Mouse (Mus musculus): ENCODE data around the gene Zfp949. TPM values are rescaled to one million over a fixed set of nuclear protein-coding genes. Genes with fewer than 3 reads are reported as not detected.

Gene Zfp949
- polyA plus RNA-seq, 1 experiment, result 2.0 TPM

DNA sequence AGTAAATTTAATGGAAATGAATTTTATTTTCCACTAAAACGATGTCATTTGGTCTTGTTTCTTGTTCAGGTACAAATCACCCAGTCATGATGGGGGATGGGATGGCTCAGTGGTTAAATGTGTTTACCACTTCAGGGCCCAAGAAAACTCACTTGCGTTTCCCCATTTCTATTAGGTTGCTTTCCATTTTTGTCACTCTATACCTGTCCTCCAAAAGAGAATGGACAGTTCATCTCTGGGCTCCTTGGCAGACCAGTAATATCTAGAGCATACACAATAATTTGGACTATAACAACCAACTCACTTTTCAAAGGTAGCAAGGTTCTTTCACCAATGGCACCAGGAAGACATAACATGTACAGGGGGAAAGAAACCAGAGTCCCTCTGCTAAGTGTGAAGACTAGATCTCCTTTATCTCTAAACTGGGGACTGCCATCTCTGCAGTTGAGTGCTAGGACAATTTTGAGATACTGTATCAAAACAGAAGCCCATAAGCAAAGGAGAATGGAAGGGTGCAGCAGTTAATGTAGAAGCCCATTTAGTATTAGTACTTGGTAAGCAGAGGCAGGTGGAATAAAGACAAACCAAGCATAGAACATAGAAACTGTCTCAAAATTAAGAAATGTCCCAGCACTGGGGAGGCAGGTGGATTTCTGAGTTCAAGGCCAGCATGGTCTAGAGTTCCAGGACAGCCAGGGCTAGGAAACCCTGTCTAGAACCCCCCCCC is 27.5 kb upstream of the Zfp949 start:
- no peak overlapping the region for H3K4me3 ChIP-seq (ENCODE audit: low read depth, low read length)
- WGBS, result 52% methylated on average over 2 of the region's 2 CpGs
- TF ChIP-seq CTCF (IDR thresholded peaks at IDR 0.05; ENCODE audit: extremely low read depth, insufficient read length, insufficient replicate concordance, low read depth, low read length) (no peak), POLR2A (IDR thresholded peaks at IDR 0.05; ENCODE audit: low read depth, low read length) (no peak)

DNA sequence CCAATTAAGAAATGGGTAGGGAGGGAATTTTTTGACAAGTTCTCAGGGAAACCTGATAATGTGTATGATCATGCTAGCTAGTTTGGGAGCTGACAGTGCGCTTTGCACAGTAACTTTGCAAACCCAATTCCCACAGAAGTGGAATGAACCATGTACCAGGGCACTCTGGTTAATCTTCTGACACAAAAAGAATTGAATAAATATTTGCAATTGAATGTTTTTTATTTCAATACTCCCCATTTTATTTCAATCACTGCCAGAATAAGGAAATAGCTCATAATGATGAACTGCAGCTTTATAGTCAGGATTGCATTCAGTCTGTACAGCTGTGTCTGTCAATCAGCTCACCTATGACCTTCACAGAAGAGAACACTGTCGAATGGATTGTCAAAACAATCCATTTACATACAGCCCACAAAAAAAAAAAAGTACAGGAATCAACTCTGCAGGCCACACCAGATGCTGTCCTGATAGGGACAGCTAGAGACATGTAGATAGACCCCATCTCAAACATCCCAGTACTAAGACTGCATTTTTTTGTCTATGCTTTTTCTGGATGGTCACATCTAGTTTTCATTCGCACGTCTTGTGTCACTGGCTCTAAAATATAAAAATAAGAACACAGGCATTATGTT is 26.9 kb upstream of the Zfp949 start:
- no peak overlapping the region for H3K4me3 ChIP-seq (ENCODE audit: low read depth, low read length)
- H3K27ac ChIP-seq (ENCODE audit: insufficient read depth, low read depth, low read length), result no peak overlapping the region
- TF ChIP-seq CTCF (IDR thresholded peaks at IDR 0.05; ENCODE audit: extremely low read depth, insufficient read length, insufficient replicate concordance, low read depth, low read length) (no peak), POLR2A (IDR thresholded peaks at IDR 0.05; ENCODE audit: low read depth, low read length) (no peak)
- peaks cover 6% of the 10 kb centered on the region for H3K36me3 ChIP-seq (ENCODE audit: control insufficient read depth, insufficient read depth, low read length)
- H3K4me1 ChIP-seq (ENCODE audit: control insufficient read depth, insufficient read depth, insufficient read length, low read length), result no peaks in the 10 kb centered on the region; the same call in 1 of the 2 replicates
- H3K27me3 ChIP-seq (ENCODE audit: control insufficient read depth, insufficient read depth, low read length), result no peaks in the 10 kb centered on the region
- WGBS, result 36% methylated on average over 4 of the region's 4 CpGs

More for the DNA sequence above, 27.5 kb upstream of the Zfp949 start:
- no peaks in the 10 kb centered on the region; the same call in 1 of the 2 replicates for H3K4me1 ChIP-seq (ENCODE audit: control insufficient read depth, insufficient read depth, insufficient read length, low read length)
- no peaks in the 10 kb centered on the region for H3K27me3 ChIP-seq (ENCODE audit: control insufficient read depth, insufficient read depth, low read length)
- H3K36me3 ChIP-seq (ENCODE audit: control insufficient read depth, insufficient read depth, low read length), result peaks cover 6% of the 10 kb centered on the region
- H3K27ac ChIP-seq (ENCODE audit: insufficient read depth, low read depth, low read length), result no peak overlapping the region

DNA sequence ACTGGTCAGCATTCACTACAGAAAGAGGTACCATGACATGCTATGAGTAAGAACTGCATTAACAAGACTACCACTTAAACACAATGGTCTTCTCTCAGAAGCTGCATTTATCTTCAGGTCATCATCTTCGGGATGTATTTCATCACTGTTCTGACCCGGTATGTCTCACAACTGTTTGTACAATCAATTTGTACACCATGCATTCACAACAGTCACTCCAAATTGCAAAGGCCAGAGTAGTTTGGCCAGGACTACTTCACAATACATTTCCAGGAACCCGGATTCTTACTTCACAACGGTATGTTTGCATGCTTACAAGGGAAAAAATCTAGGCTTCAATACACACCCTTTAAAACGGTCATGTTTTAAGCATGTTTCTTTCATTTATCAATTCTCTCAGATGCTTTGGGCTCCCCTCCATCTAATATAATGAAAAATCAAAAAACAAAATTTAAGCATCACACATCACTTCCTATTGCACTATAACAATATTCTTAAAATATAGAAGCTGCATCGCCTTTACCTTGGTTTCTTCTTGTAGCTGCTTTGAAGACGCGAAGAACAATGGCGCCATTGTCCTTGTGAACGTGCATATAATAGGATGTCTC is 25.8 kb upstream of the Zfp949 start:
- peak overlapping the region; percentile 67 for H3K27ac ChIP-seq (ENCODE audit: insufficient read depth, low read depth, low read length)
- H3K36me3 ChIP-seq (ENCODE audit: control insufficient read depth, insufficient read depth, low read length), result peaks cover 6% of the 10 kb centered on the region
- TF ChIP-seq POLR2A (IDR thresholded peaks at IDR 0.05; ENCODE audit: low read depth, low read length) (no peak), CTCF (IDR thresholded peaks at IDR 0.05; ENCODE audit: extremely low read depth, insufficient read length, insufficient replicate concordance, low read depth, low read length) (no peak)
- H3K4me3 ChIP-seq (ENCODE audit: low read depth, low read length), result peak overlapping the region; percentile 61
- H3K27me3 ChIP-seq (ENCODE audit: control insufficient read depth, insufficient read depth, low read length), result no peaks in the 10 kb centered on the region
- under 1% methylated on average over 10 of the region's 10 CpGs for WGBS
- H3K4me1 ChIP-seq (ENCODE audit: control insufficient read depth, insufficient read depth, insufficient read length, low read length), result no peaks in the 10 kb centered on the region; the same call in 1 of the 2 replicates

GRCm38 (mm10) chr9:88522569-88523334 is 25.1 kb upstream of the Zfp949 start:
- Histone ChIP-seq H3K36me3 (ENCODE audit: control insufficient read depth, insufficient read depth, low read length) (peaks cover 6% of the 10 kb centered on the region), H3K27me3 (ENCODE audit: control insufficient read depth, insufficient read depth, low read length) (no peaks in the 10 kb centered on the region), H3K27ac (ENCODE audit: insufficient read depth, low read depth, low read length) (peak overlapping the region; percentile 67), H3K4me3 (ENCODE audit: low read depth, low read length) (peak overlapping the region; percentile 61), H3K4me1 (ENCODE audit: control insufficient read depth, insufficient read depth, insufficient read length, low read length) (no peaks in the 10 kb centered on the region; the same call in 1 of the 2 replicates)
- under 1% methylated on average over 69 of the region's 69 CpGs for WGBS
- TF ChIP-seq CTCF (IDR thresholded peaks at IDR 0.05; ENCODE audit: extremely low read depth, insufficient read length, insufficient replicate concordance, low read depth, low read length) (no peak), POLR2A (IDR thresholded peaks at IDR 0.05; ENCODE audit: low read depth, low read length) (peak; percentile 85)

DNA sequence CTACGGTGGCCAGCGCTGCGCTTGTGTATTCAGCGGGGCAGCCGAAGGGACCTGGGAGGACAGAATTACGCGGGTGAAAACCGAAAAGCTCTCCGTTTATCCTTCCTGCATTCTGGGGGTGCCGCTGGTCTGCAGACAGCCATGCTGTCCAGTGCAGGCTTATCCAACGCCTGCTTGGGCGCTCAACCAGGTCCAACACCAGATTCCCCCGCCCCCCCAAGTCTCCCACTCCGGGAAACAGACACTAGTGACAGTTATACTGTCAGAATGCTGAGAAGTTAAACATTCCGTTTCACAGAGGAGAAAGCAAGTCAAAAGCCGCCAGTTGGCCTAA is 24.5 kb upstream of the Zfp949 start:
- H3K4me3 ChIP-seq (ENCODE audit: low read depth, low read length), result peak overlapping the region; percentile 59
- peaks cover 6% of the 10 kb centered on the region for H3K36me3 ChIP-seq (ENCODE audit: control insufficient read depth, insufficient read depth, low read length)
- WGBS, result 2% methylated on average over 16 of the region's 16 CpGs
- peak overlapping the region; percentile 33; the same call in 1 of the 2 replicates for H3K27ac ChIP-seq (ENCODE audit: insufficient read depth, low read depth, low read length)
- no peaks in the 10 kb centered on the region; the same call in 1 of the 2 replicates for H3K4me1 ChIP-seq (ENCODE audit: control insufficient read depth, insufficient read depth, insufficient read length, low read length)
- no peaks in the 10 kb centered on the region for H3K27me3 ChIP-seq (ENCODE audit: control insufficient read depth, insufficient read depth, low read length)
- TF ChIP-seq POLR2A (IDR thresholded peaks at IDR 0.05; ENCODE audit: low read depth, low read length) (no peak; the same call in 1 of the 2 replicates), CTCF (IDR thresholded peaks at IDR 0.05; ENCODE audit: extremely low read depth, insufficient read length, insufficient replicate concordance, low read depth, low read length) (no peak)

DNA sequence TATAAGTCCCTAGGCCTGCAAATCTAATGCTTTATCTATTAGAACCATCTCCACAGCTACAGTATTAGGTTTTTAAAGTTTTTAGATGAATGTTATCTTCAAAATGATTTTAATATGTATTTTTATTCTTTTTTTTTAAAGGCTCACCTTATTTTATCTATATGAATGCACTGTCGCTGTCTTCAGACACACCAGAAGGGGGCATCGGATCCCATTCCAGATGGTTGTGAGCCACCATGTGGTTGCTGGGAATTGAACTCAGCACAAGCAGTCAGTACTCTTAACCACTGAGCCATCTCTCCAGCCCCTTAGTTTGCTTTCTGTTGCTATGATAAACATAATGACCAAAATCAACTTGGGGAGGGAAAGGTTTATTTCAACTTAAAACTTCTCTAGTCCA is 23.5 kb upstream of the Zfp949 start:
- no peak overlapping the region for H3K27ac ChIP-seq (ENCODE audit: insufficient read depth, low read depth, low read length)
- peaks cover 6% of the 10 kb centered on the region for H3K36me3 ChIP-seq (ENCODE audit: control insufficient read depth, insufficient read depth, low read length)
- H3K4me1 ChIP-seq (ENCODE audit: control insufficient read depth, insufficient read depth, insufficient read length, low read length), result no peaks in the 10 kb centered on the region; the same call in 1 of the 2 replicates
- H3K27me3 ChIP-seq (ENCODE audit: control insufficient read depth, insufficient read depth, low read length), result no peaks in the 10 kb centered on the region
- no peak overlapping the region for H3K4me3 ChIP-seq (ENCODE audit: low read depth, low read length)
- WGBS, result 96% methylated on average over 2 of the region's 2 CpGs
- TF ChIP-seq CTCF (IDR thresholded peaks at IDR 0.05; ENCODE audit: extremely low read depth, insufficient read length, insufficient replicate concordance, low read depth, low read length), result no peak
- TF ChIP-seq POLR2A (IDR thresholded peaks at IDR 0.05; ENCODE audit: low read depth, low read length), result no peak
